Mouse (Mus musculus) stomach, embryonic 16.5 days (tissue): ENCODE data around the gene Bmpr1b. TPM values are rescaled to one million over a fixed set of nuclear protein-coding genes. Genes with fewer than 3 reads are reported as not detected.
A peak's percentile ranks its signal among the peaks of the same experiment; 100 is the strongest.

ENCODE experiments used
- ATAC-seq: fragments of 200-750 bp; cut with Nextera tagmentation; 2 replicates; pipeline ENCODE4 v1.8.0; 2017; ENCODE audit warnings: moderate number of reproducible peaks, moderate TSS enrichment; ENCODE audit not compliant: insufficient read depth, low FRiP score
- H3K27ac ChIP-seq: fragments of 300-500 bp; sonication (generic); 2 replicates; pipeline ENCODE4 v1.5.1; 2014; ENCODE audit warnings: low read length
- H3K27me3 ChIP-seq: fragments of 300-500 bp; sonication (generic); 2 replicates; pipeline ENCODE4 v1.6.1; 2014; ENCODE audit warnings: low read length, control low read depth, mixed read lengths; ENCODE audit not compliant: control insufficient read depth, insufficient read depth
- H3K36me3 ChIP-seq: fragments of 300-500 bp; sonication (generic); 2 replicates; pipeline ENCODE4 v1.6.1; 2014; ENCODE audit warnings: low read length; ENCODE audit not compliant: control insufficient read depth, insufficient read depth
- H3K4me1 ChIP-seq: fragments of 300-500 bp; sonication (generic); 2 replicates; pipeline ENCODE4 v1.6.1; 2014; ENCODE audit warnings: low read length, control low read depth, mixed read lengths; ENCODE audit not compliant: control insufficient read depth, insufficient read depth
- H3K4me2 ChIP-seq: fragments of 300-500 bp; sonication (generic); 2 replicates; pipeline ENCODE4 v1.6.1; 2014; ENCODE audit warnings: low read depth, low read length, mixed read lengths
- H3K4me3 ChIP-seq: fragments of 300-500 bp; sonication (generic); replicated peaks from 2 replicates; pipeline ENCODE4 v1.5.1; 2014; ENCODE audit warnings: mild to moderate bottlenecking, low read length
- H3K9ac ChIP-seq: fragments of 300-500 bp; sonication (generic); 2 replicates; pipeline ENCODE4 v1.6.1; 2014; ENCODE audit warnings: low read length
- H3K9me3 ChIP-seq: fragments of 300-500 bp; sonication (generic); replicated peaks from 2 replicates; pipeline ENCODE4 v1.6.1; 2016; ENCODE audit warnings: low read length, control low read depth; ENCODE audit not compliant: control insufficient read depth
- WGBS: fragments of 180-500 bp; shearing (Covaris S2); extraction: QIAGEN DNeasy Blood & Tissue Kit; methylation state at CpG from one replicate; pipeline ENCODE4 v1.1.7; 2014; 5-methylcytosine and 5-hydroxymethylcytosine counted together
- polyA plus RNA-seq: library from polyadenylated mRNA; unstranded; fragments of >200 nt; fragmentation: Nextera tagmentation; extraction: Ambion mirVana; gene quantifications from 2 replicates; pipeline ENCODE4 v1.2.1, GENCODE M21; 2015

The Bmpr1b gene
- polyA plus RNA-seq, 1 experiment from 2014 or later, result 8.5 TPM

GRCm38 (mm10) chr3:141921161-141921560, 248.1 kb downstream of the Bmpr1b start:
- ATAC-seq, result no peak
- WGBS, result 45% methylated on average over 4 of the region's 4 CpGs
- H3K27ac ChIP-seq, result no peak overlapping the region

GRCm38 (mm10) chr3:141919661-141920060, 249.6 kb downstream of the Bmpr1b start:
- Histone ChIP-seq H3K27ac (no peak overlapping the region), H3K36me3 (no peaks in the 10 kb centered on the region), H3K4me1 (peaks cover 3% of the 10 kb centered on the region; the same call in 1 of the 2 replicates), H3K4me2 (no peak overlapping the region), H3K9me3 (no peaks in the 10 kb centered on the region), H3K4me3 (no peak overlapping the region), H3K27me3 (no peaks in the 10 kb centered on the region), H3K9ac (no peak overlapping the region)
- no peak for ATAC-seq
- 38% methylated on average over 3 of the region's 3 CpGs for WGBS

More at GRCm38 (mm10) chr3:141921161-141921560, 248.1 kb downstream of the Bmpr1b start:
- Histone ChIP-seq H3K9me3 (no peaks in the 10 kb centered on the region), H3K27me3 (no peaks in the 10 kb centered on the region), H3K36me3 (no peaks in the 10 kb centered on the region), H3K4me3 (no peak overlapping the region), H3K4me1 (peaks cover 3% of the 10 kb centered on the region; the same call in 1 of the 2 replicates), H3K4me2 (no peak overlapping the region), H3K9ac (no peak overlapping the region)

GRCm38 (mm10) chr3:141917166-141917565, 252.1 kb downstream of the Bmpr1b start:
- Histone ChIP-seq H3K27me3 (no peaks in the 10 kb centered on the region), H3K4me3 (no peak overlapping the region), H3K27ac (no peak overlapping the region), H3K4me1 (peaks cover 3% of the 10 kb centered on the region; the same call in 1 of the 2 replicates), H3K9ac (no peak overlapping the region), H3K9me3 (no peaks in the 10 kb centered on the region), H3K36me3 (no peaks in the 10 kb centered on the region), H3K4me2 (no peak overlapping the region)
- WGBS, result 42% methylated on average over 4 of the region's 4 CpGs
- ATAC-seq, result peak; percentile 64; the same call in 1 of the 2 replicates

- ATAC-seq, result no peak
- Histone ChIP-seq H3K27me3 (no peaks in the 10 kb centered on the region), H3K9me3 (no peaks in the 10 kb centered on the region), H3K36me3 (no peaks in the 10 kb centered on the region), H3K27ac (no peak overlapping the region), H3K4me1 (peaks cover 3% of the 10 kb centered on the region; the same call in 1 of the 2 replicates), H3K9ac (no peak overlapping the region), H3K4me2 (no peak overlapping the region), H3K4me3 (no peak overlapping the region)
- WGBS, result 73% methylated on average over 3 of the region's 3 CpGs
These were observed 253.2 kb downstream of the Bmpr1b start for GRCm38 (mm10) chr3:141915995-141916394.

- Histone ChIP-seq H3K4me2 (no peak overlapping the region), H3K4me1 (peaks cover 3% of the 10 kb centered on the region; the same call in 1 of the 2 replicates), H3K4me3 (no peak overlapping the region), H3K9ac (no peak overlapping the region), H3K9me3 (no peaks in the 10 kb centered on the region), H3K27ac (no peak overlapping the region), H3K27me3 (no peaks in the 10 kb centered on the region), H3K36me3 (no peaks in the 10 kb centered on the region)
- ATAC-seq, result no peak
- WGBS, result 76% methylated on average over 3 of the region's 3 CpGs
These were observed 254.6 kb downstream of the Bmpr1b start for GRCm38 (mm10) chr3:141914588-141914987.

GRCm38 (mm10) chr3:141909136-141909535, 260.1 kb downstream of the Bmpr1b start:
- no peak overlapping the region for H3K9ac ChIP-seq
- 93% methylated on average over 2 of the region's 2 CpGs for WGBS
- ATAC-seq, result no peak

GRCm38 (mm10) chr3:141905903-141906623, 263.2 kb downstream of the Bmpr1b start:
- ATAC-seq, result no peak
- 68% methylated on average over 6 of the region's 6 CpGs for WGBS
- H3K27me3 ChIP-seq, result no peaks in the 10 kb centered on the region

More at GRCm38 (mm10) chr3:141909136-141909535, 260.1 kb downstream of the Bmpr1b start:
- Histone ChIP-seq H3K9me3 (no peaks in the 10 kb centered on the region), H3K4me2 (no peak overlapping the region), H3K4me3 (no peak overlapping the region), H3K27ac (no peak overlapping the region), H3K27me3 (no peaks in the 10 kb centered on the region), H3K36me3 (no peaks in the 10 kb centered on the region), H3K4me1 (no peaks in the 10 kb centered on the region)

GRCm38 (mm10) chr3:141900361-141900760, 268.9 kb downstream of the Bmpr1b start:
- H3K27me3 ChIP-seq, result no peaks in the 10 kb centered on the region
- H3K9ac ChIP-seq, result no peak overlapping the region
- H3K9me3 ChIP-seq, result peaks cover 4% of the 10 kb centered on the region; the same call in 1 of the 2 replicates
- H3K4me1 ChIP-seq, result peaks cover 2% of the 10 kb centered on the region; the same call in 1 of the 2 replicates
- no peak overlapping the region for H3K27ac ChIP-seq
- WGBS, result 71% methylated on average over 3 of the region's 3 CpGs
- no peak overlapping the region for H3K4me2 ChIP-seq
- no peaks in the 10 kb centered on the region for H3K36me3 ChIP-seq
- no peak overlapping the region for H3K4me3 ChIP-seq
- ATAC-seq, result no peak

More at GRCm38 (mm10) chr3:141905903-141906623, 263.2 kb downstream of the Bmpr1b start:
- Histone ChIP-seq H3K9ac (no peak overlapping the region), H3K4me1 (no peaks in the 10 kb centered on the region), H3K36me3 (no peaks in the 10 kb centered on the region), H3K4me3 (no peak overlapping the region), H3K9me3 (no peaks in the 10 kb centered on the region), H3K27ac (no peak overlapping the region), H3K4me2 (no peak overlapping the region)

GRCm38 (mm10) chr3:141899521-141899920, 269.7 kb downstream of the Bmpr1b start:
- H3K9me3 ChIP-seq, result peaks cover 4% of the 10 kb centered on the region; the same call in 1 of the 2 replicates
- H3K4me1 ChIP-seq, result peaks cover 2% of the 10 kb centered on the region; the same call in 1 of the 2 replicates
- no peak overlapping the region for H3K4me2 ChIP-seq
- WGBS, result 81% methylated on average over 2 of the region's 2 CpGs
- no peaks in the 10 kb centered on the region for H3K36me3 ChIP-seq
- ATAC-seq, result no peak
- no peak overlapping the region for H3K27ac ChIP-seq
- no peaks in the 10 kb centered on the region for H3K27me3 ChIP-seq
- H3K4me3 ChIP-seq, result no peak overlapping the region
- H3K9ac ChIP-seq, result no peak overlapping the region
